Mouse (Mus musculus) kidney, embryonic 14.5 days (tissue): ENCODE measurements around the gene Vamp9. TPM values are rescaled to one million over a fixed set of nuclear protein-coding genes. Genes with fewer than 3 reads are reported as not detected.

ENCODE experiments used
- ATAC-seq: fragments of 200-750 bp; cut with Nextera tagmentation; 2 replicates; pipeline ENCODE4 v1.8.0; 2017; ENCODE audit warnings: moderate number of reproducible peaks, mild to moderate bottlenecking, moderate TSS enrichment, moderate library complexity; ENCODE audit not compliant: low FRiP score, low TSS enrichment
- H3K27ac ChIP-seq: fragments of 300-500 bp; sonication (generic); 2 replicates; pipeline ENCODE4 v1.5.1; 2014; ENCODE audit warnings: low read depth, mild to moderate bottlenecking, low read length, moderate library complexity, mixed read lengths
- H3K27me3 ChIP-seq: fragments of 300-500 bp; sonication (generic); 2 replicates; pipeline ENCODE4 v1.6.1; 2014; ENCODE audit warnings: mild to moderate bottlenecking, low read length; ENCODE audit not compliant: control insufficient read depth, insufficient read depth
- H3K36me3 ChIP-seq: fragments of 300-500 bp; sonication (generic); 2 replicates; pipeline ENCODE4 v1.6.1; 2014; ENCODE audit warnings: low read length, mixed read lengths; ENCODE audit not compliant: control insufficient read depth, insufficient read depth
- H3K4me1 ChIP-seq: fragments of 300-500 bp; sonication (generic); 2 replicates; pipeline ENCODE4 v1.6.1; 2014; ENCODE audit warnings: low read length, mixed read lengths; ENCODE audit not compliant: control insufficient read depth, insufficient read depth
- H3K4me2 ChIP-seq: fragments of 300-500 bp; sonication (generic); replicated peaks from 2 replicates; pipeline ENCODE4 v1.6.1; 2014; ENCODE audit warnings: low read depth, mild to moderate bottlenecking, low read length
- H3K4me3 ChIP-seq: fragments of 300-500 bp; sonication (generic); 2 replicates; pipeline ENCODE4 v1.5.1; 2014; ENCODE audit warnings: mild to moderate bottlenecking, low read length
- H3K9ac ChIP-seq: fragments of 300-500 bp; sonication (generic); 2 replicates; pipeline ENCODE4 v1.6.1; 2014; ENCODE audit warnings: low read depth, mild to moderate bottlenecking, low read length, moderate library complexity
- H3K9me3 ChIP-seq: fragments of 300-500 bp; sonication (generic); 2 replicates; pipeline ENCODE4 v1.6.1; 2016; ENCODE audit warnings: low read length; ENCODE audit not compliant: control insufficient read depth
- WGBS: fragments of 180-500 bp; shearing (Covaris S2); extraction: QIAGEN DNeasy Blood & Tissue Kit; methylation state at CpG from one replicate; pipeline ENCODE4 v1.1.7; 2014; 5-methylcytosine and 5-hydroxymethylcytosine counted together
- polyA plus RNA-seq: library from polyadenylated mRNA; unstranded; fragments of >200 nt; fragmentation: Nextera tagmentation; extraction: Ambion mirVana; gene quantifications from 2 replicates; pipeline ENCODE4 v1.2.1, GENCODE M21; 2014

Gene Vamp9
- polyA plus RNA-seq, 1 experiment from 2014 or later: not detected

GRCm38 (mm10) chr5:99959960-99960359 is 53.9 kb downstream of the Vamp9 start:
- Histone ChIP-seq H3K4me2 (no peak overlapping the region), H3K27me3 (no peaks in the 10 kb centered on the region), H3K9ac (no peak overlapping the region), H3K4me3 (no peak overlapping the region), H3K27ac (no peak overlapping the region), H3K4me1 (no peaks in the 10 kb centered on the region), H3K9me3 (no peaks in the 10 kb centered on the region), H3K36me3 (peaks cover 66% of the 10 kb centered on the region)
- 76% methylated on average over 2 of the region's 2 CpGs for WGBS
- ATAC-seq: no peak

GRCm38 (mm10) chr5:99973941-99974340 is 67.9 kb downstream of the Vamp9 start:
- H3K9me3 ChIP-seq: no peaks in the 10 kb centered on the region
- H3K27ac ChIP-seq: no peak overlapping the region
- 13% methylated on average over 2 of the region's 2 CpGs for WGBS
- H3K4me1 ChIP-seq: peaks cover 16% of the 10 kb centered on the region
- H3K4me3 ChIP-seq: peak overlapping the region; percentile 10; the same call in 1 of the 2 replicates
- H3K36me3 ChIP-seq: peaks cover 16% of the 10 kb centered on the region; the same call in 1 of the 2 replicates
- H3K9ac ChIP-seq: no peak overlapping the region
- no peak for ATAC-seq
- no peaks in the 10 kb centered on the region for H3K27me3 ChIP-seq
- peak overlapping the region; percentile 16; the same call in 1 of the 2 replicates for H3K4me2 ChIP-seq

DNA sequence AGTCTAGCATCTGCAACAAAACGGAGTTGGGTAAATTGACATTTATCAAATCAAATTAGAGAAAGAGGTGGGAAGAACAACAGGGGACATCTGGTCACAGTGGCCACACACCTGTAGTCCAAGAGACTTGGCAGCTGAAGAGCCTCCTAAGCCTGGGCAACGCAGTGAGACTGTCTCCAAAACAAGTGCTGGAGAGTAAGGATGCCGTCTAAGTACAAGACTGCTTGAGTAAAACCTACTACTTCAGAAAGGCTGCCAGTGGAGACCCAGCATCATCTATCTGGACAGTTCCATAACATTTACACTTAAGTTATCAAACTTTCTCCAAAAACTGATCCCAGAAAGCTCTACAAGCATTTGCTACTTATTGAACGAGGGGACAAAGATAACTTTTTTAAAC is 69.0 kb downstream of the Vamp9 start:
- H3K36me3 ChIP-seq: peaks cover 9% of the 10 kb centered on the region; the same call in 1 of the 2 replicates
- no peaks in the 10 kb centered on the region for H3K27me3 ChIP-seq
- WGBS: 61% methylated on average over 4 of the region's 4 CpGs
- no peak overlapping the region for H3K27ac ChIP-seq
- no peaks in the 10 kb centered on the region for H3K9me3 ChIP-seq
- ATAC-seq: no peak
- H3K4me3 ChIP-seq: peak overlapping the region; percentile 95; the same call in 1 of the 2 replicates
- H3K4me1 ChIP-seq: peaks cover 19% of the 10 kb centered on the region
- H3K9ac ChIP-seq: no peak overlapping the region
- peak overlapping the region; percentile 70 for H3K4me2 ChIP-seq

GRCm38 (mm10) chr5:99975776-99976175 is 69.7 kb downstream of the Vamp9 start:
- Histone ChIP-seq H3K36me3 (peaks cover 4% of the 10 kb centered on the region; the same call in 1 of the 2 replicates), H3K27ac (no peak overlapping the region), H3K9ac (no peak overlapping the region), H3K4me2 (peak overlapping the region; percentile 70), H3K9me3 (no peaks in the 10 kb centered on the region), H3K4me3 (peak overlapping the region; percentile 95), H3K4me1 (peaks cover 19% of the 10 kb centered on the region), H3K27me3 (no peaks in the 10 kb centered on the region)
- no peak for ATAC-seq
- 64% methylated on average over 1 of the region's 1 CpGs for WGBS

DNA sequence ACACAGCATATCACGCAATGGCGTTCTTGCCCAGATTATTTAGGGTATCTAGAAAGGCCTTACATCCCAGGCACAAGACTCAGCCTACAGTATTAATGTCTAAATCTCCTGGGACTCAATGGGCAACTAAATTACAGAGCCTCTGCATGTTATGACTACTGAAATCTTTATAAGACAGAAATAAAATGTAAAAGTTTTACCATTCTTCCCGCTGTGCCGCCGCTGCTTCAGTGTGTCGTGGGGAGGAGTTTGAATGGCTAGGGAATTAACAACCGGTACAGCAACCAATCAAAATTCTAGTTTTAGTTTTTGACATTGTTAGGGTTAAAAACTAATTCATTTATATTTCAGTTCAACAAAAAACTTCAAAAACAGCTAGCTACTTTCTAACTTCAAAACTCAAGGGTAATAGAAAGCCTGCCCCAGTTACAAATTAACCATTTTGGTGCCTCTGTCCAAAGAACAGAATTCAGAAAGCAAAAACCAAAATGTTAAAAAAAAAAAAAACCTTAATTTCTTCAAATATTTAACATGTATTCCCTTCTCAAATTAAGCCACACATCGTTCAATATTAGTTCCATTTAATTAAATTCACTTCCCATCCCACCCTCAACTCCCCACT is 70.4 kb downstream of the Vamp9 start:
- Histone ChIP-seq H3K4me3 (peak overlapping the region; percentile 95), H3K4me1 (peaks cover 19% of the 10 kb centered on the region), H3K9ac (peak overlapping the region; percentile 99), H3K27me3 (no peaks in the 10 kb centered on the region), H3K4me2 (peak overlapping the region; percentile 70), H3K36me3 (peaks cover 2% of the 10 kb centered on the region; the same call in 1 of the 2 replicates), H3K27ac (no peak overlapping the region), H3K9me3 (no peaks in the 10 kb centered on the region)
- ATAC-seq: no peak
- WGBS: 6% methylated on average over 8 of the region's 8 CpGs

- H3K9me3 ChIP-seq: no peaks in the 10 kb centered on the region
- ATAC-seq: peak; percentile 72
- H3K36me3 ChIP-seq: no peaks in the 10 kb centered on the region
- H3K4me1 ChIP-seq: peaks cover 19% of the 10 kb centered on the region
- peak overlapping the region; percentile 99 for H3K9ac ChIP-seq
- peak overlapping the region; percentile 95 for H3K4me3 ChIP-seq
- H3K4me2 ChIP-seq: peak overlapping the region; percentile 70
- WGBS: under 1% methylated on average over 44 of the region's 50 CpGs
- H3K27ac ChIP-seq: peak overlapping the region; percentile 100
- H3K27me3 ChIP-seq: no peaks in the 10 kb centered on the region
These were observed 71.7 kb downstream of the Vamp9 start for GRCm38 (mm10) chr5:99977516-99978301.

- peak within 1 kb of the TSS; percentile 99 for H3K9ac ChIP-seq
- peak within 1 kb of the TSS; percentile 70 for H3K4me2 ChIP-seq
- peaks cover 17% of the 10 kb centered on the region for H3K4me1 ChIP-seq
- WGBS: under 1% methylated on average over 75 of the region's 97 CpGs
- no peaks in the 10 kb centered on the region for H3K27me3 ChIP-seq
- H3K9me3 ChIP-seq: no peaks in the 10 kb centered on the region
- peak; percentile 98 for ATAC-seq
- H3K4me3 ChIP-seq: peak within 1 kb of the TSS; percentile 95
- H3K36me3 ChIP-seq: no peaks in the 10 kb centered on the region
- H3K27ac ChIP-seq: peak within 1 kb of the TSS; percentile 100
These were observed 72.8 kb downstream of the Vamp9 start, which contains the start of the genes Hnrnpd and 4930524J08Rik for GRCm38 (mm10) chr5:99978699-99979442. Gene Hnrnpd (minus strand): TSS chr5:99978938. Gene 4930524J08Rik (plus strand): TSS chr5:99979061.

DNA sequence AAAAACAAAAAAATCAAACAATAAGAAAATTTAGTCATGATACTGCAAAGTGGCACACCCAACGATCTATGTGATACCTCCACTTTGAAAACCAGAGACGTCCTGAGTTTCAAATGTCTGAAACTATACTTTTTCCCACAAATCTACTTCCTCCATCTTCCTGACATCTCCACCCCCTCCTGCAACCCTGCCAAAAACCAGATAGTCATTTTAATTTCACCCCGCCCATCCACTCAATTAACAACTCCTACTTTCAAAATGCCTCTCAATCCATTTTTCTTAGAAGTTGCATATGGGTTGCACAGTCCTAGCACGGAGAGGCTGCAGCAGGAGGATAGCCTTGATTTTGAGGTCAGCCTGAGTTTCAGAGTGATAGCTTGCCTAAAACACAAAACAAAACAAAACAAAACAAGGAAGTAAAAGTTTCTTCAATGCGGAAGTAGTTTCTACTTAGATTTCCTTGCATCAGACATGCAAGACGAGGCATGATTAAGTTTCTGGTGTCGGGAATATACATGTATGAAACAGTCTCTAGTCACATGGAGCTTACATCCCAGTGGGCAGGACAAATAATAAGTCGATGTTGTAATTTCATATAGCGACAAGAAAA is 77.5 kb downstream of the Vamp9 start:
- Histone ChIP-seq H3K27me3 (no peaks in the 10 kb centered on the region), H3K36me3 (no peaks in the 10 kb centered on the region), H3K4me3 (no peak overlapping the region), H3K9me3 (no peaks in the 10 kb centered on the region), H3K27ac (no peak overlapping the region), H3K9ac (no peak overlapping the region), H3K4me2 (no peak overlapping the region), H3K4me1 (peaks cover 3% of the 10 kb centered on the region)
- WGBS: 86% methylated on average over 9 of the region's 9 CpGs
- ATAC-seq: no peak
